Mouse (Mus musculus) ES-CJ7 (cell line): ENCODE data around the gene Snd1.
A peak's percentile ranks its signal among the peaks of the same experiment; 100 is the strongest.

Experiments used
- DNase-seq: peaks from one replicate; pipeline ENCODE4 v3.0.0; 2011; ENCODE audit warnings: low read depth, low spot score

Snd1 gene

GRCm38 (mm10) chr6:28833380-28833822, 358.5 kb downstream of the Snd1 start:
- no peak for DNase-seq

- DNase-seq = no peak
These were observed 359.1 kb downstream of the Snd1 start for GRCm38 (mm10) chr6:28834046-28834445.

- DNase-seq = peak; percentile 32
These were observed 361.7 kb downstream of the Snd1 start for GRCm38 (mm10) chr6:28836600-28836999.

DNA sequence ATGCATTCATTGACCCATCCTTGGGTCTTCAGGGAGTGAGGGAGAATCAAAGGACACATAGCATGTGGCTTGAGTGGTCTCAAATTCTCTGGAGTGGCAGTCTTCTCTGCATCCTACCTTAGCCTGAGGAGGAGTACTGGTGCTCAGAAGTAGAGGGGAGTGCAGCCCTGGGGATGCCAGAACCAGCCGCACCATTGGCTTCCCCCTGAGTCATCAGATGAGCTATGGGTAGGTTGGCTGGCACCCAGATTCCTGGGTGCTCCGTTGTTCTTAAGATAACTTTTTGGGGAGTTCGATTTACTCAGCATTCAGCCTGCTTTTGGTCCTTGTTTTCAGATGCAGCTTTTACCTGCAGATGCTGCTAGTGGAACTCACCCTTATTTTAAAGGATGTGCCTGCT, 366.6 kb downstream of the Snd1 start:
- DNase-seq = no peak

DNA sequence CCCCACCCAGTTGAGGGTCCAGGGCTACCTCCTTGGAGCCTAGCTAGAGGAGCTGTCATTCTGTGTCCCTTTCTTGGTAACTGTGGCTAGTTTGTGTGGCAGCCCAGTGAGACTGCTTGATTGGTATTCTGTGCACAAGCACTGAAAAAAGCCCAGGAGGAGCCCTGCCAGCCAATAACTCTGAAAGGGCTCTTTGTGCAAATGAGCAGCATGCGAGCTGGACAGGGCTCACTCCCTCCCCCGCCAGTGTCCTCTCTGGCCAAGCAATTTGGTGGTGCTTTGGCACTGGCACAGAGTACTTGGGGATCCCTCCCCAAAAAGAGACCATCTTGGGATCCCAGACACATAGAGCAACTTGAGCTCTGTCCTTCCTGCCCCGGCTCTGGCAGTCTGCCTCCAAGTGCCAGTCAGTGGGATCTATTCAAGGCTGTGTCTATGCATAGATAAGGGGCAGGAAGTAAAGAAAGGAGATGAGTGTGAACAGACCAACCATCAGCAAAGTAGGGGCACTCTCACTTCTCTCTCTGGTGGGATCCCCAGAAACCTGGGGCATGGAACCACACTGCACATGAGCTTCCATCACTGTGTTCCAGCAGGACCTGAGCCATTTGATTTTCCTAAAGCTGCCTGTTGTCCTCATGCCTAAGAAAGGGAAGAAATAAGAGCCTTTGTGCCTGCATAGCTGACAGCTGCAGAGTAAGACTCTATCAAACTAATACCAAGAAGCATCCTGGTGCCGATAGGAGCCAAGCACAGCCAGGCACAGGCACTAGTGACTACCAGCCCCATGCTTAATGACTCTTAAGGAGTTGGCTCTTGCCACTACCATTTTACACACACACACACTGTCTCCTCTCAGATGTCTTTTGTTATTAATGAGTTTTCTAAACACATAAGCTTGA, 367.7 kb downstream of the Snd1 start:
- DNase-seq = no peak

DNA sequence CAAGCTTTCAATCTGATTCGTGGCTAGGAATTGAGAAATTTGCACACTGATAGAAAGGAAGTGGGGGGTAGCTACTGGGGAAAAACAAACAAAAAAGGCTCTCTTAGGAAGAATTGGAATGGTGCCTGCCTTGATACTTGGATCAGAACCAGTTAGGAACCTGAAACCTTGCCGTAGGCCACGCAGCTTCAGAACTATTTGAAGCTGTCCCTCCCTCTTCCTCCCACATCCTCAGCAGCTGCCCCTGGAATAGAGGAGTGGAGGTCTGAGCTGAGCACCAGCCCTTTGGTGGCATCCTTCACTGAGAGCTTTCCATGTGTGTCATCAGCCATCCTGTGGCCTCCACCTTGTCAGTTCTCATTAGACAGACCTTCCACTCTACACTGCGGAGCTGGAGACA, 370.7 kb downstream of the Snd1 start:
- no peak for DNase-seq

DNA sequence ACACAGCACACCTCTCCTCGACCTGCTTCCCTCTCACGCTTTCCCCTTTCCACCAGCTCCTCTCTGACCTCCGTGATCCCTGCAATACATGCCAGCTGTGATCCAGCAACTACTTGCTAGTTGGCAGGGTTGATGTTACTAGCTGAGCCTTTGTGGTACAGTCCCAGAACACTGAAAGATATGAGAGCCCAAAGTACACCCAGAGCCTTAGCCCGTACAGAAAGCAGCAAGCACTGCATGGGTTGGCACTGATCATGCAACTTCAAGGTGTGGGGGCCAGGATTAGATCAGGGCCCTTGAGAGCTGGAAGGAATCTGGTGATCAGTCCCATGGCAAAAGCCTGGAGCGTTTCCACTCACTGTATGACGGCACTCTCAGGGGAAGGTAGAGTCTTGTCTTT, 372.7 kb downstream of the Snd1 start:
- no peak for DNase-seq

GRCm38 (mm10) chr6:28848285-28848794, 373.4 kb downstream of the Snd1 start:
- no peak for DNase-seq

DNA sequence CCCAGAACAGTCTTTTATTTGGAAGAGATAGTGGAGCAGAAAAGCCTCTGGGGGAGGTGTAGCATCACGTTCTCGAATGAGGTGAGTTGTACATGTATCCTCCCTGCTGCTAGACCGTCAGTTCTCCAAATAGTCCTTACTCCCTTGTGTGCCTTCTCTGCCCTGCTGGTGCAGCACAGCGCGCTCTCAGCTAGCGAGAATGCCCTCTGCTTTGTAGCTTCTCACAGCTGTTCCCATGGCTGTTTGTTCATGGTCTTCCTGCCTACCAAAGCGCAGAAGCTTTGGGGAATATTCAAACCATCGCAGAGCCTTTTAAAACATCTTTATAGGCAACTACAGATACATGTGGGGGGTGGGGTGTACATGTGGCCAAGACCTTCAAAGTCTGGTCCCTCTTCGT, 374.0 kb downstream of the Snd1 start:
- no peak for DNase-seq

- no peak for DNase-seq
These were observed 374.4 kb downstream of the Snd1 start for GRCm38 (mm10) chr6:28849317-28849716.

DNA sequence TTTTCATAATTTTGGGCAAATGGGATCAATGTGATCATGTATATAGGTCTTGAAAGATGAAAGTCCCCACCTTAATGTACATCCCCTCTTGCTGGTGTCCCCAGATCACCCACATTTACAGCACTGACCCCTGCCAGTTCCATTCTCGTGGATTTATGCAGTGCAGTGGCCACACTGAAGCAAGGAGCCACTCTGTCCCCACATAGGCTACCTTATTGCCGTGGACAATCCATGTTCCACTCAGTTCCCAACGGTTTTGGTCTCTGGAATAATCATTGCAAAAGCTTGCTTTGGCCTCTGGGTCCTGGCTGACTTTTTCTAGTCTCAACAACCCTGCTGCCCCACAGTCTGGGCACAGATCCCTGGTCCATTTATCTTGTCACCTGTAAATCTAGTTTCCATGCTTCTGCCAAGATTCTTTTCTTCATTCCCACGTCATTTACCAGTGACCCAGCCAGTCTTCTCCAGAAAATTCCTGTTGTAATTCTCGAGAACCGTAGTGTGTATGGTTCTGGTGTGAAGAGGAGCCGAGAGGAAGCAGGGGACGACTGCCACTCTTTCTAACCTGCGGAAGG, 375.5 kb downstream of the Snd1 start:
- DNase-seq = no peak

- DNase-seq = no peak
These were observed 377.4 kb downstream of the Snd1 start for GRCm38 (mm10) chr6:28852342-28852741.

- no peak for DNase-seq
These were observed 378.2 kb downstream of the Snd1 start for GRCm38 (mm10) chr6:28853164-28853563.

DNA sequence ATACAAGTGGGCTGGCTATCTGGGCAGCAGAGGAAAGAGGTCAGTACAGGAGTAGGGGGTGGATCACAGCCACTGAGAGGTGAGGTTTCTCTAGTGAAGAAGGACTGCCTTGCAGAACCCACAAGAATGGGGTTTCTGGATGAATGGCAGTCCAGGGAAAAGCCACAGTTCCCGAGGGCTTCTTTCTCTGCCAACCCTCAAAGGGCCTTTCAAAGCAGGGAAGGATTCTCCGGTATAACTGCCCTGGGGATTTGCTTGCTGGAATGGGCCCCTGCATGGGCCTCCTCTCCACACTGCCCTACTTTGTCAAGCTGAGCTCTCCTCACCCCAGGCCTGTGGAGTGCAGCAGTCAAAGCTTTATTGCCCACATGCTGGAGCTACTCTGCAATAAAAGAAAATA, 378.7 kb downstream of the Snd1 start:
- no peak for DNase-seq

DNA sequence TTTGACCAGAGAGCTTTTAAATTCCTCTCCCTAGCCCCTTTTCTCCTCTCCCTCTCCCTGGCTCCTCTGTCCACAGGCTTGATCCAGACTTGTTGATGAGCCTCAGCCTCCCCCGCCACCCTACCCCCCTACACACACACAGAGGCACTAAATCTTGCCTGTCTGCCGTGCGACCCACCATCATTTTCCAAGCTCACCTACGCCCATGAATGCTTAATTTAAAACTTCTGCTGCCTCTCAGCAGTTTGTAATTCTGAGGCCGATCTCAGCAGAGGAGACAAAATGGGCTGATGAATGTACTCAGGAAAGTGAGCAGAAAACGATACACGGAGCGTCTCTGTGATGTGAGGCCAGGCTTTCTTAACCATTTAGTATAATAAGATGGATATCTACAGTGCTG, 379.7 kb downstream of the Snd1 start:
- no peak for DNase-seq

DNA sequence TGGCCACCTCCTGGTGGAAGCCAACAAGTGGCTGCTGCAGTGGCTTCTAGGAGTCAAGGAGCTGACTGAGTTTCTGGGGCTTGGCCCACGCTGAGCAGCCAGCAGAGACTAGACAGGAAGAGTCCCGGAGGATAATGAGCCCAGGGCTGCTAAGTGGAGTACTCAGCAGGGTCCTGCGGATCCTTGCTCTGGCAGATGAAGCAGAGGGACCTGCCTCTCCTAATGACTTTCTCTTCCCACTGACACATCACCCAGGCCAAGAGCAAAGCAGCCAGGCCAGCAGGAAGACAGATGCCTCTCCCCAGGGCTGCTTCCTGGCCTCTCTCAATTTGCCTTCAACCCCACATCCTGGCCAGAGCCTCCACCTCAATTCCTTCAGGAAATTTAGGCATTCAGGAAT, 380.5 kb downstream of the Snd1 start:
- DNase-seq = no peak

GRCm38 (mm10) chr6:28856789-28857188, 381.9 kb downstream of the Snd1 start:
- DNase-seq = no peak

GRCm38 (mm10) chr6:28857198-28858180, 382.6 kb downstream of the Snd1 start:
- no peak for DNase-seq

DNA sequence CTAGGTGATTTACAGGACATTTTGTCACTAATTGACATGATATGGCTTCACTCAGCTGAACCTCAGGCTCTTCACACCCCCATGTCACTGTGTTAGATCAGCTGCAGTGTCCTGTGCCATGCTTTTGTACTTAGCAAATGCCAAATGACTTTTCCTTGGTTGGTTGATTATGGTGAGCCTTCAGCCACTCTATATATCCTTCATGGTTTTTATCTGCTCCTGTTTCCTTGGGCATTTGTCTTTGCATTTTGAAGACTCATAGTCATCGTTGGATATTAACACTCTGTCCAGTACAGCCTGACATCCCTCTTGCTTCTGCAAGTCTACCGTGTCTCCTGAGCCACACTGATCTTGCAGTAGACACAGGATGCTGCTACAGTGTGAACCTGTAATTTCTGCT, 384.2 kb downstream of the Snd1 start:
- DNase-seq = no peak

GRCm38 (mm10) chr6:28860450-28860849, 385.5 kb downstream of the Snd1 start:
- peak; percentile 10 for DNase-seq

DNA sequence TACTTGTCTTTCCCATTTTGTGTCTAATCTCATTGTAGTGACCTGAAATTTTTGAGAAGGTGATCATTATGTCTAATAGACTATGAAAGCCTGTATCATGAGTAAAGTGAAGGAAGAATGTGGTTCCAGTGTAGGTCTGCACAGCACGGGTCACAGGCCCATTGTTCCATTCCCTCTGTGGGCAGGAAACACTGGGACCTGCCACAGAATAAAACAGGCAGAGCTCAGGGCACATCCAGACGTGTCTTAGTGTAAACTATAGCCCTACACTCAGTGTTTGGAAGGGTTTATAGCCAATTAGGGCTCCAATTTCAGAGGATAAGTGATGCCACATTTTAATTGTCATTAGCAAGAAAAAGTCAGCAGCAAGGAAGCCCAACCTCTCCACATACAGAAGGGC, 386.0 kb downstream of the Snd1 start:
- no peak for DNase-seq

DNA sequence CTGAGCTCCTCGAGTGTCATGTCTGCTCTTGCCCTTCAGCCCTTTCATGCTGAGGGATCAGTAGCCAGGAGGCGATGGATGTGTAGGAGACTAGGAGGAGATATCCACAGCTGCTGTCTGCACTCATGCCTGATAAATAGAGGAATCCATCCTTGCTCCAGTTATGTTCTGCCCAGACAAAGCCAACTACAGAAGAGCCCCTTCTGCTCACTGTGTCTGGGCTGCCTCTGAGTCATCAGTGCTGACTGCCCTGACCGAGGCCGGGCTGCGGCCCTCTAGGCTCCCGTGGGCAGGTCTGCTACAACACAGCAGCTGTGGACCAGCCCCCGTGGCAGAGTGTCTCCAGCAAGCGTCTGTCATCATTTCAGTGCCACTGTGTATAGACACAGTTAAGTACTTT, 387.4 kb downstream of the Snd1 start:
- DNase-seq = no peak
